Mouse (Mus musculus) liver, embryonic 18 days (tissue): ENCODE measurements around the gene Efcab11. TPM values are rescaled to one million over a fixed set of nuclear protein-coding genes. Genes with fewer than 3 reads are reported as not detected.

Experiments used
- polyA plus RNA-seq: library from polyadenylated mRNA; depleted of rRNA; stranded (reverse); fragments of >200 nt; gene quantifications from 2 replicates; pipeline ENCODE4 v1.2.3, GENCODE M21; 2012; rRNA removed

The Efcab11 gene
- polyA plus RNA-seq: 1.6 and 2.2 TPM in 2 replicates

DNA sequence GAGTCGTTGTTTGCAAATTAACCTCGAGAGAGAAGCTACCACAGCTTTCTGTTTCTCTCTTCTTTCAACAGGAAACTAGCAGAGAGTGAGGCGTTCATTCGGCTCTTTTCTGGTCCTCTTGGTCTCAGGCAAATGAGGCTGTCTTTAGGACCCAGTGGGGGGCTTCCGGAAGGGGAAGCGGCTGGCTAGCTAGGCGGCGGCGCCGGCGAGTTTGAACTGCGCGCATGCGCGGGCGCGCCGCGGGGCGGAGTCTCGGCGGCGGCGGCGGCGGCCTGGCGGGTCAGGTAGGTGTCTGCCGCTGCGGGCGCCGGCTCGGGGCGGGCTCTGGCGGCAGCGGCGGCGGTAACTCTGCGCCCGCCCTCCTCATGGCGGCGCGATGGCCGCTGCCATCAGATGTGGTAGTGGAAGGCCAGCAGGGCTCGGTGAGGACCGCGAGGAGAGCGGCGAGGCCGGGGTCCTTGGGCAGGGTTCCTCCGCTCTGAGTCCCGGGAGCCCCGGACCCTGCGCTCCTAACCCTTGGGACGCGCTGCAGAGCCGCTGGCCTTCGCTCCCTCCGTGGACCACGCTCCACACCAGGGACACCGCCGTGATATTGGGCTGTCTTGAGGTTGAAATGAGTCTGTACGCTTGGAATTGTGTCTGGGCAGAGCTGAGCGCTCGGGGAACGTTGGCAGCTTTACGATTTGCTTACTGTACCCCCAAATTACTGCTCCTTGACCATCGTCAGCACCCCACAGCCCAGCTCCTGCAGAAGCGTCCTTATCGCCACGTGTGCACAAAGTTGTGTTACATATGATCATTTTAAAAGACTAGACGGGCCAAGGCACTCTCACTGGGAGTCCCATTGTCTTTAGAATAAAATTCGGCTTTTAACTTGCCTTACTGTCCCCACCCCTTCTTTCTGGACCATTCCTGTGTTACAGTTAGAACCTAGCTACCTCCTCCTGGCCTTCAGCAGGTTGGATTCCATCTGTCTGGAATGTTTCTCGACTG is at the start of gene Efcab11, which contains the start of gene Tdp1:
Gene Efcab11, minus strand, starts transcription at position 171 of the 993 bp plus-strand sequence.
Gene Tdp1, plus strand, starts transcription at position 249 of the 993 bp plus-strand sequence.

Other genes starting within 250 kb of the Efcab11 start
- gene Tdp1, start 78 bp upstream of the Efcab11 start, polyA plus RNA-seq: 12.1 and 12.4 TPM in 2 replicates
- 0.41 and 0.46 TPM in 2 replicates for gene Kcnk13, start 80.1 kb upstream of the Efcab11 start, polyA plus RNA-seq
- gene Psmc1, start 225.7 kb upstream of the Efcab11 start, polyA plus RNA-seq: 48.4 and 51.0 TPM in 2 replicates